Mouse (Mus musculus): ENCODE data around the gene Ptk7.

DNA sequence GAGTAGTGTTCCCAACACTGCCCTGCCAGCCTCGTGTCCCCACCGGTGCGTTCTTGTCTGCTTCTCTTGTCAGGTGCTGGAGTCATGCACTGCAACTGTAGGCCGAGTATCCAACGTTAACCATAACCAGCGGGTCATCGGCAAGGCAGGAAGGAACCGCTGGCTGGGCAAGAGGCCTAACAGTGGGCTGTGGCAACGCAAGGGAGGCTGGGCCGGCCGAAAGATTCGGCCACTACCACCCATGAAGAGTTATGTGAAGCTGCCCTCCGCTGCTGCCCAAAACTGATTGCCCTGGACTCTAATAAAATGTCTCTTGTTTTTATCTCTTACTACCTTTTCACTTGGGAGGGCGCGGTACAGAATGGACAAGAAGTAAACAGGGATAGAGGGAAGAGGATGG lies 20.5 kb upstream of the Ptk7 start:
- TF ChIP-seq TAL1 (IDR thresholded peaks at IDR 0.05; ENCODE audit: low read length), result no peak
- TF ChIP-seq GATA1 (IDR thresholded peaks at IDR 0.05; ENCODE audit: low read length), result no peak

Measured in erythroblast, embryonic 14.5 days (primary cell).